Mouse (Mus musculus) embryonic stem cell, embryonic (primary cell): ENCODE measurements around the gene Mmp2.

Source experiments
- CTCF ChIA-PET, 4 experiments: fragments of 300-600 bp in 2 of 4; fragments of 350-600 bp in 2 of 4; sonication (Branson Sonifier 250); formaldehyde crosslinking; loops; one replicate each; lab custom pipeline; 2022; ENCODE audit warnings: inconsistent platforms in 2 of 4; lab: Charles Lee
- POLR2A ChIA-PET, 4 experiments: fragments of 300-600 bp in 2 of 4; fragments of 350-600 bp in 2 of 4; sonication (Branson Sonifier 250); formaldehyde crosslinking; loops; one replicate each; lab custom pipeline; 2022; ENCODE audit warnings: antibody characterized with exemption in 4 of 4, inconsistent platforms in 1 of 4; lab: Charles Lee

The Mmp2 gene

DNA sequence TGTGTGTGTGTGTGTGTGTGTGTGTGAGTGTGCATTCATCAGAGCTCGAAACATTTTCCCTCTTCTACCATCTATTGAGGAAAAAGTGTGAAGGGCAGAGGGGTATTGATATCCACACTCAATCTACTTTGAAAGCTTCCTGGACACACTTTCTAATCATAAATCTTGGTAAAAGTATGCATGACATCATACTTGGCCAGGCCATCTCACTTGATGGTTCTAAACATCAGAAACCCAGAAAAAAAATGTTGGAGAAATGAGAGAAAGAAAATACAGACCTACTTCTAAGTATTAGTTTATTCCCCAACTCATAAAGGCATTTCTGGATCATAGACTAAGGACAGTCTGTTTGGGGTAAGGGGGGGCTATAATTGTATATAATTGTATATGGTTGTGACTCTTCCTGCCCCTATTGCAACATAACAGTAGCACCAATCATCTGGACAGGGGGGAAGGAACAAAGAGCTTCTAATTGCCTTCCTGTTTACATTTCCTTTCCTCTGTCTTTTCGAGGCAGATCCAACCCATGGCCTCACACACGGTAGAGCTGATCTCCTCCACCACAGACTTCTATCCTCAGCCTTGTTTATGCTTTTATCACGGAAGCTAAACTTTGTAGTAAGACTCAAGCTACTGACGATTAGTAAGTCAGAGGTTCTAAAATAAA is 7.1 kb downstream of the Mmp2 start:
- POLR2A ChIA-PET: interaction anchor here in 1 of 4 experiments (0.9 to 1.0 kb wide), 2 partner anchors 13 to 16 kb away, joined by 3 read pairs; no protein-coding TSS in a partner anchor
- CTCF ChIA-PET: interaction anchor here in 2 of 4 experiments (0.5 to 0.9 kb wide), 3 partner anchors 188 to 716 kb away, joined by 3 to 6 read pairs (median 4); no protein-coding TSS in a partner anchor

DNA sequence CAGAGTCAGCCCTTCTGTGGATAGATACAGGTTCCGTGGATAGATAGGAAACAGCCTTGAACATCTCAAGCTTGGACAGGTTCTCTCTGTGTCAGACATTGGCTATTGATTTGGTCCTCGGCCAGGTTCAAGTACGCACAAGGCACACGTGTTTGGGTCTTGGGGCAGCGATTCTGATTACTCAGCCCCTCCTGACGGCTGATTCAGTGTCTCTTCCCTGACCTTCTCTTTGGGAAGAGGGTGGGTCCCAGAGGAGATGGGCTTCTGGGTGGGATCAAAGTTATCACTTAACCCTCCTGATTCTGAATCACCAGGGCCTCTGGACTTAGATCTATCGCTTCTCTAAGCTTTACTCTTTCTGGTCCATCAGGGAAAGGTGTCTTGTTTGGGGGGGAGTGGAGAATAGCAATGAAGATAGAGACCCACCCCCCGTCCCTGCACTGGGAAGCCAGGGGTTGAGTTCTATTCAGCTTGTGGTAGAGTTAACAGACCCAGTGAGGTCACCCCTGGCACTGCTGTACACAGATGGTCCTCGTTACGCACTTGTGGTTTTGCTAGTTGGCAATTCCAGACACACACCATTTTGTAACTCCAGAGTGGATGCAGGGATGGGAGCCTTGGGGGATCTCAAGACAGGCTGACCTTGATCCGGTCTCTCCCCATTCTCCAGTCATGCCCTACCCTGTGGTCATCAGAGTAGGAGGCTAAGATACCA is 7.9 kb downstream of the Mmp2 start:
- ChIA-PET CTCF (interaction anchor here in 2 of 4 experiments (0.6 to 0.9 kb wide), 3 partner anchors 47 to 259 kb away, joined by 3 to 6 read pairs (median 3); no protein-coding TSS in a partner anchor), POLR2A (interaction anchor here in 1 of 4 experiments (0.9 to 1.0 kb wide), 2 partner anchors 14 to 16 kb away, joined by 3 read pairs; no protein-coding TSS in a partner anchor)

DNA sequence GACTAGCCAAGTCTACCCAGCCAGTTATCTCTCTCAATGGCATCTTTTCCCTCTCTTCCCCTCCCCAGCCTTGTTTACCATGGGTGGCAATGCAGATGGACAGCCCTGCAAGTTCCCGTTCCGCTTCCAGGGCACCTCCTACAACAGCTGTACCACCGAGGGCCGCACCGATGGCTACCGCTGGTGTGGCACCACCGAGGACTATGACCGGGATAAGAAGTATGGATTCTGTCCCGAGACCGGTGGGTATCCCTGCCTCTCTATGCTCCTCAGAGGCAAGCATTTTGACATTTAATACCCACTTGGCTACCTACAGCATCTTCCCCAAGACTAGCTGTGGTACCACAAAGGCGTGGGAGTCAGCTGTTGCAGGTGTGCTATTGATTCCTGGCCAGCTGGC is 8.8 kb downstream of the Mmp2 start:
- CTCF ChIA-PET: no interaction called here
- POLR2A ChIA-PET: no interaction called here

DNA sequence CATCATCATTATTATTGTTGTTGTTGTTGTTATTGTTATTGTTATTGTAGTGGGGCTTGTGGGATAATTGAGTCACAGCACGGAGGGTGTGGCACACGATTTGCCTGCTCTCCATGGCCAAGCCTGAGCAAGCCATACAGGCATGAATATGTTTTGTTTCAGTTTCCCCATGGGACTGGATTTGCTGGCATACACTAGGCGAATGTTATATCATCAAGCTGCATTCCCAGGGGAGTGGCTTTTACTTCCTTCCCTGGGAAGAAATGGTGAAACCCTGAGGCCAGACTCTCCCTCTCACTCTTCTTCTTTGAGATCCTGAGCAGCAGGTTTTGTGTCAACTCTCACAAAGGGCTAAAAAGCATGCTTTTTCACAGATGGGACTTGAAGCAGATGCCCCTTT is 11.5 kb downstream of the Mmp2 start:
- ChIA-PET CTCF (no interaction called here), POLR2A (no interaction called here)

DNA sequence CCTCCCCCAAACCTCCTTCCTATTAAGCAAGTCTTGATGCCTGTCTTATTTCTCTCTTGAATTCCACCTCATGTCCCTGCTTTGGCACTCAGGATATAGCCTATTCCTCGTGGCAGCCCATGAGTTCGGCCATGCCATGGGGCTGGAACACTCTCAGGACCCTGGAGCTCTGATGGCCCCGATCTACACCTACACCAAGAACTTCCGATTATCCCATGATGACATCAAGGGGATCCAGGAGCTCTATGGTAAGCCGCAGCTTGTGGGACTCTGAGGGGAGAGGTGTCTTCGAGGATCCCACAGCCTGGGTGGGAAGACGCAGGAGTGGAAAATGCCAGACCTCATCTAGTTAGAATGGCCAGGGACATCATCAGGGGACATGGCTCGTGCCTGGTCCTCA is 12.1 kb downstream of the Mmp2 start:
- CTCF ChIA-PET: no interaction called here

DNA sequence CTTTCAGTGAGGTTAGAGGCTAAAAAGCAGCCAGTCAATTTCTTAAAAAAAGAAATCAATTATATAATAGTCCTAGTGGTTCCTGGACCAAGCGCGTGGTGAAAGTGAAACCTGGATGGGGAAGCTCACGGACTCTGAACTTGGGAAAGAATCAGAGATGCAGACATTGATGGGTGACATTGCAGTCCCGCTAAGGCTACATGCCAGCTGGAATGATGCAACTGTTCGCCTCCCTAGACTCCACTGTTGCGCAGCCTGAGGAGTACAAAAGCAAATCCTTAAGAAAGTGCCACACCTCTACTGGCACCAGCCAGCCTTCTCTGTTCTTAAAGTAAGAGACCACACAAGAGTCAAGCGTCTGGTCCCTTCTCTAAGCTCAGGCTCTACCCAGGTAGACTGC is 12.8 kb downstream of the Mmp2 start:
- CTCF ChIA-PET: interaction anchor here in 1 of 4 experiments (1.1 kb wide), 1 partner anchor 21 kb away, joined by 3 read pairs; no protein-coding TSS in a partner anchor
- POLR2A ChIA-PET: interaction anchor here in 1 of 4 experiments (1.2 kb wide), 1 partner anchor 10 kb away, joined by 3 read pairs; no protein-coding TSS in a partner anchor

More for the DNA sequence above, 12.1 kb downstream of the Mmp2 start:
- POLR2A ChIA-PET: no interaction called here

DNA sequence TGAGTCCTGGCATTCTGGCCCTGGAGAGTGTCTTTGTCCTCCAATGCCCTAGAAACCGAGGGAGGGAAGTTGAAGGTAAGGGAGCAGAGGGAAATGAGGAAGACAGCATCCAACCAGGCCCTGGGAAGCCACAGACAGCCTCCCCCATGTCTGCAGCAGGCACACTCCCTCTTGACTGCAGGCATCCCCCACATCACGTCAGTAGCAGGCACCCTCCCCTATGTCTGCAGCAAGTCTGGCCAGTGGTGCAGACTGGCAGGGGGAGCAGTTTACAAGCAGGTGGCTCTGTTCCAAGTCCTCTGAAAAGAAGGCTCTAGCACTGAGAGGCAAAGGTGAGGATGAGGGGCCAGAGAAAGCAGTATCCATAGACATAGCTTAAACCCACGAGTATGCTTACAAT is 19.6 kb downstream of the Mmp2 start:
- ChIA-PET POLR2A (no interaction called here), CTCF (no interaction called here)

DNA sequence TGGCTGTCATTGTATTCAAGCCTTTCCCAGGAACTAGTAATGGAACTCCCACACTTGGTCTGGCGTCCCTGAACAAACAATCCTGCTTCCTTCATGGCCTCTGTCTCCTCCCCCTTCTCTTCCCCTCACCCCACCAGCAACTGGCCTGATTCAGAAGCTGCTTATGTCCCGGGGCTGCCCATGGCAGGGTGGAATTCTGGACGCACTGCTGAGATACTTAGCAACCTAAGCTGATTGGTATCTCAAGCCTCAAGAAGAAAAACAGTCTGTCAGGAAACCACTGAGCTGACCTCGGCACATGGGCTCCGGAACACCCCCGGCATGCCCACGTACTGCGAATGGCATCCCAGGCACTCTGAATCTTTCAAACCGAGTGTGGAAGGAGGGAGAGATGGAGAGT is 20.2 kb downstream of the Mmp2 start:
- POLR2A ChIA-PET: no interaction called here
- CTCF ChIA-PET: no interaction called here

DNA sequence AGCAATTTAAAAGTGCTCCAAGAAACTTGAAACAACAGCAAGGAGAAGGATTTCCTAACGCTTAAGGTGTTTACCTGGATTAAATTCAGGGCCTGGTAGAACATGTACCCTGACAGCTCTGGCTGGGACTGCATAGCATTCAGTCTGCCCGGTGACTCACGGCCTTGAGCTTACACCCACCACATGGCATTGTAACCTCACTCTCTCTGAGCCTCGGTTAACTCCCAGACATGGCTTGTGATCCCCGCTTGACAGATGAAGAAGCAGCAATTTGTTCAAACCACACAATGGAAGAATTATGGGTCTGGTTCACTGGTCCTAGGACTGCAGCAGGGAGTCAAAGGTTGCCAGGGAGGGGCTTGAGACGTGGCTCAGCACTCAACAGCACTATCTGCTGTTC is 22.2 kb downstream of the Mmp2 start:
- ChIA-PET POLR2A (interaction anchor here in 2 of 4 experiments (0.6 to 1.3 kb wide), 2 partner anchors 9 to 14 kb away, joined by 3 read pairs; no protein-coding TSS in a partner anchor), CTCF (interaction anchor here in 1 of 4 experiments (2.5 kb wide), 1 partner anchor 31 kb away, joined by 17 read pairs; no protein-coding TSS in a partner anchor)

DNA sequence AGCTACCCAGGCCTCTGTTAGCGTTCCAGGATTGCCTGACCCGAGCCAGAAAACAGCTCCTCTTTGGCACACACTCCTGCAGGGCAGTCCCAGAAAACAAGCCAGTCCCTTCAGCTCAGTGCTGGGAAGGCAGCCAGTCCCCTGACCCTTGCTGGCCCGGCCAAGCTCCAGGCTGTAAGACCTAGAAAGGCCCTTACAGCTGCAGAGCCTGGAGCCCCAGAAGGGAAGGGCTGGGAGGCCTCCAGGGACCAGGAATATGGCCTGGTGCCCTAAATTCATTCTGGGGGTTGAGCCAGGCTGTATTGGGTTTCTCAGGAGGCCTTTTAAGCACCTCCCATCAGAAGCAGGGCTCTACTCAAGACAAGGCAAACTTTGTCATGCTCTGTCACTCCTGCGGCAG is 23.1 kb downstream of the Mmp2 start:
- POLR2A ChIA-PET: interaction anchor here in 2 of 4 experiments (0.6 to 1.3 kb wide), 2 partner anchors 10 to 576 kb away, joined by 3 read pairs; no protein-coding TSS in a partner anchor
- CTCF ChIA-PET: interaction anchor here (0.6 to 2.5 kb wide), 5 partner anchors 21 to 87 kb away, joined by 3 to 17 read pairs (median 3); no protein-coding TSS in a partner anchor

DNA sequence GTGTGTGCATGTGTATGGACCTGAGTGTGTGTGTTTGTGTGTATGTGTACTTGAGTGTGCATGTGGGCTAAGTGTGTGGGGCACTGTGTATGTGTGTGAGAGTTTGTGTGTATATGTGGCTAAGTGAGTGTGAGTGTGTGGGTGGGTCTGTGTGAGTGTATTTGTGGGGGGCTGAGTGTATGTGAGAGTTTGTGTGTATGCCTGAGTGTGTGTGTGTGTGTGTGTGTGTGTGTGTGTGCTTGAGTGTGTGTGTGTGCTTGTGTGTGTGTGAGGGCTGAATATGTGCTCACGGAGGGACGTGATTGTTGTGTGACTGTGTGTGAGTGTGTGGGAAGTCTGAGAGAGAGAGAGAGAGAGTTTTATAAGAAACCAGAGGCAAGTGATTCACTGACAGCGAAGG is 24.3 kb downstream of the Mmp2 start:
- CTCF ChIA-PET: no interaction called here
- POLR2A ChIA-PET: interaction anchor here in 1 of 4 experiments (0.7 kb wide), 1 partner anchor 10 kb away, joined by 6 read pairs; no protein-coding TSS in a partner anchor

DNA sequence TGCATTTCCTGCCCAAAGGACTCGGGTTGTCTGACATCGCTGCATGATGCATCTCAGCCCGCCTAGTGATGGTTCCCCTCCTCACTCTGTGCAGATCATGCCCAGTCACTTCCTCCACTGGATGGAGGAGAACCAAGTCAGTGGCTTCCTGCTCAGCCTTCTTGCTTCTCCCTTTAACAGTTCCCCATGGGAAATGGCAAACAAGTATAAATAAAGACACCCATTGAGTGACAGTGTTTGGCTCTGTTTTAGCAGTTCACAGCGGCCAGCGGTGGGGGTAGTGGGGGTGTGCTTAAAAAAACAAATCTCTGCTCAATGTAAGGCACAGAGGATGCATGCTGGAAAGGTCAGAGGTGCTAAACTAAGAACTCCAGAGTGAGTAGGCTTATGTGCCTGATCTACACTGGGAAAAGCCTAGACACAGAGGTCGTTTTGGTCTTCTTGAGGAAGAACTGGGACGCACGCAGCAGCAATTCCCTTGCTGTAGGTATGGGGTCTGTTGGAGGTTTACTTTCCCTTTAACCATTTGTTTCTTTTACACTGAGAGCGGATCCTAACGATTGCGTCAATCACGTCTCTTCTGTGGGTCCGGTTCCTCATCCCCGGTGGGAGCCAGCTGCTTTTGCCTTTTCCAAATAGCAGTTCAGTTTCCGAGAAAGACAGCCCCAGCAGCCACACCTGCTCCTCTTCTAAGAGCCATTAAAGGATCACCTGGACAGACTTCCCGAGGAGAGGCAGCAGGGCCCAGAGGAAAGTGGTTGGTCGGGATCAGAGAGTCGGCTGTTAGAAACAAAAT is 26.3 kb downstream of the Mmp2 start:
- ChIA-PET CTCF (no interaction called here), POLR2A (interaction anchor here in 1 of 4 experiments (0.7 kb wide), 1 partner anchor 567 kb away, joined by 3 read pairs; no protein-coding TSS in a partner anchor)

DNA sequence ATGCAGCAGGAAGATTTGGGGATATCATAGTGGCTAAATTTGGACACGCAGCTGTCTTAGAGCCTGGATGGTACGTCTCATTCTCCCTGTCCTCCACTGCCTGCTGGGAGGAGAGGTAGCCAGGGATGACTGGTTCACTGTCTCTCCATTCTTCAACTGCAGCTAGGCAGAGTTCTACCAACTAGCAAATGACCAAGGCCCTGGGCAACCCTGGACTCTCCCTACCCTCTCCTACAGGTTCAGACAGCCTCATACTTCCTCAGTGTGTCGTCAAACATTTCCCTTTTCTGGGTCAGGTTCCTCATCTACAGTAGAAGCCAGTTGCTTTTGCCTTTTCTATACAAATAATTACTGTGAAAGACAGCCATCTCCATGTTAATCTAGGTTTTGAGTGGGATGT is 27.6 kb downstream of the Mmp2 start:
- CTCF ChIA-PET: interaction anchor here in 1 of 4 experiments (1.1 kb wide), 1 partner anchor 37 kb away, joined by 3 read pairs; no protein-coding TSS in a partner anchor
- POLR2A ChIA-PET: no interaction called here

DNA sequence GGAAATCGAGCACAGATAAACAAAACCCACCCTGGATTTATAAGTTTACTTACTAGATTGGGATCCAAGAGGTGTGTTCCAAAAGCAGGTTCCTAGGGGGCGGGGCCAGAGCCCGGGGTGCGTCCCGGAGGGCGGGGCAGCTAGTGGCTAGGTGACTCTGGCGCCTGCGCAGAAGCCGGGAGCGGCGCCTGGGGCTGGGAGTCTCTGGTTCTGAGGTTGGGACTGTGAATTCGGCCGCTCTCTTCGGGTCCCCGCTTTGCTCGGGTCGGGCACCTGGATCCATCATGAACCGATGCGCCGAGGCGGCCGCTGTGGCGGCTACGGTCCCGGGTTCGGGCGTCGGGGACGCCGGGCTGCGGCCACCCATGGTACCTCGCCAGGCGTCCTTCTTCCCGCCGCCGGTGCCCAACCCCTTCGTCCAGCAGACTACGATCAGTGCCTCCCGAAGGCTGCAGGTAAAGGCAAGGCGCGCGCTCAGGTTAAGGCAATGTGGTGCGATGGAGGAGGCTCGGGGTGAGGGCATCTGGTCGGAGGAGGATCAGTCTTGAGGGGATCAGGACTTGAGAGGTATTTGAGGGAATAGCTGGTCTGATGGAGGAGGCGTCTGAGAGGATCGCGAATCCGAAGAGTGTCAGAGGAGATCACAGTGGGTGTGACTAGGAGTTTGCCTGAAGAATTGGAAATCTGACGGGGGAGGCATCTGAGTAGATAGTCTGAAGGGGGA is 28.2 kb downstream of the Mmp2 start, which contains the start of gene Lpcat2:
Gene Lpcat2, plus strand, starts transcription at position 169 of the 724 bp plus-strand sequence.
- ChIA-PET CTCF (interaction anchor here in 1 of 4 experiments (0.5 to 1.1 kb wide), 2 partner anchors 37 to 41 kb away, joined by 3 to 4 read pairs; no protein-coding TSS in a partner anchor), POLR2A (no interaction called here)

DNA sequence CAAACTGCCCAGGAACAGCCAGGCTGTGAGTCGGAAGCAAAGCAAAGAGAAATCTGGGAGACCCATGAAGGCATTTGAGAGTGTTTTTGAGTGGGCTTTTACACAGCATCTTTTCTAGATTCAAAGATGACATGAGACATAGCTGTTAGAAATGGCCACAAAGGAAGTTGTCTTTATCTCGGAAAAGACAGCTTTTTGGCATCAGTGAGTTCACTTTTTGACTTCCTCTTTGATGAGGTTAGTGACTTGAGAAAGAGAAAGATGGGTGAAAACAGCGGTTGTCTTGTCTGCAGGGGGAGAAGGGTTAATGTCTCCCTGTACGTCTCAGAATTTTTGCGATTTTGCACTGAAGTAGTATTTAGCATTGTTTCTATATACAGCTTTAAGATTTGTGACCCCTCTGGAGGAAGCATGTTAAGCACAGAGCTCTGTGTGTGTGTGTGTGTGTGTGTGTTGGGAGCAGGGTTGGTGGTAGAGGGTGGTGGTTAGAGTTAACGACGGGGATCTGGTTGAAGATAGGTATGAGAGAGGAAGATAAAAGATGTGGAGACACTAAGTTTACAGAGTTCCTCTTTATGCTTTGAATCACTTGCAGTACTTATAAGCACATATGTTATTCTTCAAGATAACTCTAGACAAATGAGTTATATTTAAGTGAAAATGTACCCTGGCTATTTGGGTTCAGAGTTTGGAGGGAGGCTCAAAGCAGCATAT is 29.3 kb downstream of the Mmp2 start:
- POLR2A ChIA-PET: no interaction called here
- CTCF ChIA-PET: no interaction called here

DNA sequence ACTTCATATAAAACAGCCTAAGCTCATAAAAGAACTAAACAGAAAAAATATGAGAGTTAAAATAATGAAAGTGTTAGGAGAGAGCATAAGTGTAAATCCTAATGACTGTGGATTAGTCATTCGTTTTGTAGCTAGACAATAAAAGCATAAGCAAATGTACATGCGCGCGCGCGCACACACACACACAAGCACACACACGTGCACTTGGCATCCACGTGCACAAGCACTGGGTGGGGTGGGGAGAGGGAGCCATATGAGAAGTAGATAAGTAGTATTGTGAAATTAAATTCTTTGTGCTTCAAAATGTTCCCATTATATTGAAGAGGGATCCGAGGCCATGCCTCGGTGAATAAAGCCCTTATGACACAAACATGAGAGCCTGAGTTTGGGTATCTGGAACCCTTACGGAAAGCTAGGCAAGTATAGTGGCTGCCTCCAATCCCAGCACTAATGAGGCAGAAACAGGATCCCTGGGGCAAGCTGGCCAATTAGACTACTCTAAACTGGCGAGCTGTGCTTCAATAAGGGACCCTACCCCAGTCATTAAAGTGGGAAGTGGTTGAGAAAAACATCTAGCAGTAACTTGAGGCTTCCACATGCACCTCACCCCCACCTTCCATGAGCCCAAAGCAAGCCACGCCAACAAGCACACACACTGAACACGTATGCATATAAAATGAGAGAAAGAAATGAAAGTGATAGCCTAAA is 31.5 kb downstream of the Mmp2 start:
- ChIA-PET POLR2A (no interaction called here), CTCF (interaction anchor here in 1 of 4 experiments (0.7 kb wide), 1 partner anchor 11 kb away, joined by 3 read pairs; no protein-coding TSS in a partner anchor)

DNA sequence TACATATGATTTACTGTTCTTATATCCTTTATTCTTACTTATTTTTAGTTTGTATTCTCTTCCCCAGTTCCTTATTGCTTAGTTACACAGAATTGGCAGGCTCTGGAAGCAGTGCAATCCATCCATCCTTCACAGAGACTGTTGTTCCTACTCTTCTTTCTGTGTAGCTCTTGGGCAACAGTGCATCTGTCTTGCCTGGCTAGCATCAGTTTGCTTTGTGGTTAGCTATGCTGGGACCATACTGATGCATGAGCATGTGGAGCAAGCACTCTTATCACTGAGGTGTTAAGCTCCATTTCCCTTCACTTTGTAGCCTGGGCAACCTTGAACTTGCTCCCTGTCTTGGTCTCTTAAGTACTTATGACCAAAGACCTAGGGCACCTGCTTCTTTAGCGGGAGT is 34.9 kb downstream of the Mmp2 start:
- CTCF ChIA-PET: no interaction called here
- POLR2A ChIA-PET: no interaction called here
